Mouse (Mus musculus): ENCODE results near the gene Ankfy1.

Gene Ankfy1

DNA sequence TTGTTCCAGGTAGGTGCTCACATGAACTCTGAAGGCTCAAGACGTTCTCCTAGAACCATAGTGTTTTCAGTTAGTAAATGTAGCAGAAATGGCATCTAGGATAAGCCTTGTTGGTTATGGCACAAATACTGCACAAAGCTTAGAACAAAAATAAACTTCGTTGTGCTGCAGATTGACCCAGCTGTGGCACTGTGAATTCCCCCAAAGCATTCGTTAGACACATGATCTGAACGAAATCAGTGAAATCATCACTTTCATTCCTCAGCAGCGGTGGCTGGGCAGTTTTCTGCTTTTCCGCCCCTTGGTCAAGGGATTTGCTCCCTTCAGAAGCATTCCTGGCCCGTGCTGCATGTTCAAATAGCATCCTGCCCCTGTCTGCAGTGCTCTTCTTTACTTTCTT lies 128.3 kb downstream of the Ankfy1 start:
- Histone ChIP-seq H3K4me3 (replicated peaks; ENCODE audit: low read length) (no peak overlapping the region), H3K27me3 (ENCODE audit: insufficient read depth, low read length) (no peaks in the 10 kb centered on the region), H3K36me3 (ENCODE audit: insufficient read depth, low read length) (peaks cover 15% of the 10 kb centered on the region), H3K9me3 (ENCODE audit: low read length) (no peaks in the 10 kb centered on the region), H3K4me1 (replicated peaks; ENCODE audit: low read depth, low read length) (0 out of 2 replicates have a peak, but pooled peaks cover 2% of the 10 kb centered on the region)
- TF ChIP-seq CTCF (conservative IDR thresholded peaks at IDR 0.05; ENCODE audit: low read length) (no peak), NANOG (IDR thresholded peaks at IDR 0.05; ENCODE audit: borderline replicate concordance, low read length) (no peak)

DNA sequence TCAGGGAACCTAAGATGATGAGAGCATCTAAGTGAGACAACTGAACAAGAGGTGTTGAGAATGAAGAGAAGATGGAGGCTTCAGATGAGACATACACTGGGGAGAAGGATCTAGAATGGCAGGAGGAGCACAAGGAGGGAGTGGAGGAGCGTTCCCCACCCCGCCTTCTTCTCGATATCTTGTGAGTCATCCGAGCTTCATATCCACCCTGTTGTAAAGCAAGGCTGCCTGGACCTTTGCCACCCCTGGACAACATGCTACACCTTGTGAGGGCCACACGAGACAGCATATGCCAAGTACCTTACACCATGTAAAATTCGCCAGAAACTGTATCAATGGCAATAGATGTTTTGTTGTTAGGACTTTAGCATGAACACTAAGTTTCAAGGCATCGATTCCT lies 131.2 kb downstream of the Ankfy1 start:
- H3K4me1 ChIP-seq (replicated peaks; ENCODE audit: low read depth, low read length) = 0 out of 2 replicates have a peak, but pooled peaks cover 2% of the 10 kb centered on the region
- H3K4me3 ChIP-seq (replicated peaks; ENCODE audit: low read length) = no peak overlapping the region
- no peaks in the 10 kb centered on the region for H3K9me3 ChIP-seq (ENCODE audit: low read length)
- H3K36me3 ChIP-seq (ENCODE audit: insufficient read depth, low read length) = peaks cover 28% of the 10 kb centered on the region
- H3K27me3 ChIP-seq (ENCODE audit: insufficient read depth, low read length) = no peaks in the 10 kb centered on the region
- no peak for TF ChIP-seq CTCF (conservative IDR thresholded peaks at IDR 0.05; ENCODE audit: low read length)
- no peak for TF ChIP-seq POU5F1 (IDR thresholded peaks at IDR 0.05; ENCODE audit: borderline replicate concordance, low read length)
- TF ChIP-seq NANOG (IDR thresholded peaks at IDR 0.05; ENCODE audit: borderline replicate concordance, low read length) = no peak
